Mouse (Mus musculus): ENCODE data around the gene Carmil3.
A peak's percentile ranks its signal among the peaks of the same experiment; 100 is the strongest.

Carmil3 gene

DNA sequence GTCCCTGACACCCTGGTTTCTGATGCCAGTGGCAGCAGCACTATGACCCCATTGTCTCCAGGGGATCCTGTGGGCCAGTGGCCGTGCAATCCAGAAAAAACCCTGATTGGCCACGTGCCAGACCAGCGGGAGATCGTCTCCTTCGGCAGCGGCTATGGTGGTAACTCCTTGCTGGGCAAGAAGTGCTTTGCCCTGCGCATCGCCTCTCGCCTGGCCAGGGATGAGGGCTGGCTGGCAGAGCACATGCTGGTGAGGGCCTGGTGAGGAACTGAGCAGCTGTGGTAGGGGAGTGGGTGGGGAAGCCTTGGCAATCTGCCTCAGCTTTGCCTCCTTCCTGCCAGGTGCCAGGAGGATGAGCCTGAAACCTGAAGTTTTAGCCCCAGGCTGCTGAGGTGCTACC is 53.9 kb downstream of the Carmil3 start:
- no peak for DNase-seq

DNA sequence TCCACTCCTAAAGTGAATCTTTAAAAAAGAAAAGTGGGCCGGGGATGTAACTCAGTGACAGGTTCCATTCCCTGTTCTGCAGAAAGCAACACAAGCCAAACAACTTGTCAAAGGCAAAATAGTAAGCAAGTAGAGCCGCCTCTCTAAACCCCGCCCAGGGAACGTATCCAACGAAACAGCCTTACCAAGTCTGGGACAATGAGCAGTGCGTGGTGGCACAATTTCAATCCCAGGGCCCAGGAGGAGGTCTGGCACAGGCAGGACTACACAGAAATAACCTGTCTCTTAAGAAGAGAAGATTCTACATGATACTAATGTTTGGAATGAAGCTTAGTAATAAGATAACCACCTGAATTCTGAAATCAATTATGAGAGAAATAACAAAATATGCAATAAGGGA is 59.7 kb downstream of the Carmil3 start:
- no peak for DNase-seq

GRCm38 (mm10) chr14:55551347-55551746 is 60.9 kb downstream of the Carmil3 start:
- no peak for DNase-seq

DNA sequence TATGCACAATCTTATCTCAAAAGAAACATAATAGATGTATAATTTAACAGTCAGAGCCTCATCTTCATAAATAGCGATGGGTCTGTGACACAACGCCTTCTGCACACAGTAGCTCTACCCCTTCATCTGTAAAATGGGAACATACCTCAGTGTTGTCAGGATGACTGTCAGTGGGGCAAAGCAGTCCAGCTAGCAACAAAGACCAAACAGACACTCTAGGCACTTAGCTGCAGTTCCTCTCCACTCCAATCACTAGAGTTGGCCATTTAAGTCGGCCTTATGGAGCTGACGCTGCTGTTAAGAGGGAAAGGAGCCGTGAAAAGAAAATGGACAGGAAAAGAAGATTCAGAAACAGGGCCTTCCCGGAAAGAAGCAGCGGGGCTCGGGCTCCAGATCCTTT is 61.3 kb downstream of the Carmil3 start:
- DNase-seq: no peak

GRCm38 (mm10) chr14:55554635-55555034 is 64.2 kb downstream of the Carmil3 start:
- no peak for DNase-seq

DNA sequence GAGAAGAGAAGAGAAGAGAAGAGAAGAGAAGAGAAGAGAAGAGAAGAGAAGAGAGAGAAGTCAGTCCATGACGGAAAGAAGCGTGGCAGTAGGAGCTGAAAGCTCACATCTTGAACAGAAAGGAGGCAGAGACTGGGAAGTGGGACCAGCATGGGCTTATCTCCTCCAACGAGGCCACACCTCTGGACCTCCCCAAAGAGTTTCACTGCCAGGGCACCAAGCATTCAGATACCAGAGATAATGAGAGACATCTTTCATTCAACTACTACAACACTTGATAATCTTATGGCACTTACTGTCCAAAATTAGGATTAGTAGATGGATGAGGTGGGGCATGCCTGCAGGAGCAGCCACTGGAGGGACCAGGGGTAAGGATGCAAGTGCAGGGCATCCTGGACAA is 65.3 kb downstream of the Carmil3 start:
- DNase-seq: no peak

DNA sequence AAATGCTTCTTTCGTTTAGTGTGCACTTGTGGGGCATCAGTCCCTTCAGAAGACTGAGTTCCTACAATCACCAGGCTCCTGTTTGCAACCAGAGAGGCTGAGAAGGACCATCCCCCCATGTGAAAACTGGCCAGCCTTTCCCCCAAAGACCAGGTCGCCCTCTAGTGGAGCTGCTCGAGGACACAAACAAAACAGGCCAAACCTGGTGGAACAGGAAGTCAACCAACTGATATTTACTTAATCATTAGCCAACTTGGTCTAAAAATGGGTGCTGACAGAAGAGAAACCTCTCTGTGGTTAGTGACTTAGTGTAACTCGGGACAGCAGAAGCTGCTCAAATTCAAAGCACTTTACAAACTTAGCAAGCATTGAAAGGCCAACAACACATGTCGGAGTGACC is 66.6 kb downstream of the Carmil3 start:
- DNase-seq: peak; percentile 94

DNA sequence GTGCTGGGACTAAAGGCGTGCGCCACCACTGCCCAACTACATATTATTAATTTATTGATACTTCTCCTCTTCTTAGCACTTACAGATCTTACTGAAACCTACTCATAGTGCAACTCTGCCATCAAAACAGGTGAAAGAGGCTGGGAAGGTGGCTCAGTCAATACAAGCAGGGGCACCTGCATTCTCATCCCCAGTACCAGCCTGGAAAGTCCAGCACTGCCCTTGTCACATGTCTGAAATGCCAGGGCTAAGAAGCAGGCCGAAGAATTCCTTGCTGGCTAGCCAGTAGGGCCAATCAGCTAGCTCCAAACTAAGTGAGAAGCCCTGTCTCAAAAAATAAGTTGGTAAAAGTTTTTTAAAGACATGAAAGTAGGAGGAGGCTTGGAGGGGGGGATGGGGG is 67.1 kb downstream of the Carmil3 start:
- DNase-seq: no peak

All from lung, postnatal 36 days (tissue).